ENCODE assay signal across 15 mouse cellular contexts in the genomic region with DNA sequence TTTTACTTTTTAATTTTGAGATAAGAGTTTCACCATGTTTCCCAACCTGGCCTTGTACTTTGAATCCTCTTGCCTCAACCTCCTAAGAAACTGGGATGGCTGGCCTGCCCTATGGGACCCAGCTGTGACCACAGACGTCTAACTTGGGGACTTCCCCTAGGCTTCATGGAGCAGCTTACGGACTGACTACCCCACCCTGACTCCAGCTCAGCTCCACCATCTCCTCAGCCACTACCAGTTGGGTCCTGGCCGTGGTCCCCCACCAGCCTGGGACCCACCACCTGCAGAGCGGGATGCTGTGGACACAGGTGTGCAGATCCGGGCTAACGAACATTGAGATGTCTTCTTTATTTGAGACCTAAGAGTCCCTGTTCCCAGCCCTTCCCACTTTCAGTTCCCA. TPM values are rescaled to one million over a fixed set of nuclear protein-coding genes. Genes with fewer than 3 reads are reported as not detected.
A peak's percentile ranks its signal among the peaks of the same experiment; 100 is the strongest.
DNase-seq lines count a peak whose midpoint lies in the region; ATAC-seq and TF ChIP-seq lines count a peak whose summit lies in the region.
"Had no signal": no experiment of that assay in that cellular context is flagged by ENCODE, and none has a peak within 500 bp of the region (broad histone marks: within the 10 kb centered on the region; RNA-seq: fewer than 3 reads in every experiment).

No protein-coding gene starts in this region.

- peak overlapping the region; percentile 47; the same call in 1 of the 2 replicates for H3K4me2 ChIP-seq in hindbrain, embryonic 12.5 days (replicated peaks)
- H3K4me2 ChIP-seq in hindbrain, embryonic 11.5 days (replicated peaks; ENCODE audit: low read depth, low read length), result no peak overlapping the region
- no peak overlapping the region for H3K4me2 ChIP-seq in CH12.LX (ENCODE audit: insufficient read depth, low read depth, poor library complexity, severe bottlenecking)
- peak overlapping the region; percentile 51; the same call in 1 of the 2 replicates for H3K4me2 ChIP-seq in limb, embryonic 12.5 days

- peaks cover 14% of the 10 kb centered on the region for H3K27me3 ChIP-seq in hindbrain, embryonic 12.5 days
- peaks cover 2% of the 10 kb centered on the region; the same call in 1 of the 2 replicates for H3K27me3 ChIP-seq in hindbrain, embryonic 11.5 days (ENCODE audit: control insufficient read depth, insufficient read depth, low read length)
- no peaks in the 10 kb centered on the region for H3K27me3 ChIP-seq in CH12.LX (replicated peaks)
- peaks cover 8% of the 10 kb centered on the region for H3K27me3 ChIP-seq in limb, embryonic 12.5 days
- H3K27me3 ChIP-seq: intestine, embryonic 15.5 days had no signal

- ATAC-seq in hindbrain, embryonic 12.5 days (ENCODE audit: low FRiP score), result no peak
- no peak for ATAC-seq in hindbrain, embryonic 11.5 days (ENCODE audit: low FRiP score)
- no peak for ATAC-seq in limb, embryonic 12.5 days (ENCODE audit: insufficient number of reproducible peaks, insufficient read depth, low FRiP score, low TSS enrichment, low read depth)
- ATAC-seq: intestine, embryonic 15.5 days had no signal

- no peak for DNase-seq in hindbrain, embryonic 11.5 days (ENCODE audit: low spot score)
- peak; percentile 48 for DNase-seq in CH12.LX (ENCODE audit: extremely low read depth)
- peak; percentile 67 for DNase-seq in cerebellum, adult 9-11 months
- no peak for DNase-seq in right cerebral cortex, postnatal 14 days
- DNase-seq in testis, postnatal 10 days (ENCODE audit: low spot score), result no peak
- DNase-seq in adrenal gland, postnatal 14 days, result no peak
- DNase-seq: right cerebral cortex, postnatal 4 days had no signal

- TF ChIP-seq CTCF in CH12.LX (conservative IDR thresholded peaks at IDR 0.05 in 1 of 2, IDR thresholded peaks at IDR 0.05 in 1 of 2; ENCODE audit: low read depth in 2 of 2, low read length in 2 of 2), result no peak

- H3K79me2 ChIP-seq in CH12.LX (replicated peaks; ENCODE audit: control insufficient read depth, extremely low read depth, insufficient read depth, poor library complexity, severe bottlenecking), result no peaks in the 10 kb centered on the region

- in situ Hi-C loops in CH12.LX (cut with MboI; ENCODE audit: low pct_ligation_motif_present, low pct_unique_long_range_greater_than_20kb, low sequenced_read_pairs), result loop anchor here (5.0 kb wide), 1 partner anchor 45 kb away; a partner anchor contains a TSS

- H3K9ac ChIP-seq in hindbrain, embryonic 12.5 days, result no peak overlapping the region
- no peak overlapping the region for H3K9ac ChIP-seq in hindbrain, embryonic 11.5 days (ENCODE audit: low read depth, low read length)
- H3K9ac ChIP-seq in CH12.LX (ENCODE audit: insufficient read depth, low read depth), result no peak overlapping the region
- H3K9ac ChIP-seq in limb, embryonic 12.5 days (replicated peaks), result no peak overlapping the region
- H3K9ac ChIP-seq: intestine, embryonic 15.5 days had no signal

- H3K27ac ChIP-seq in hindbrain, embryonic 12.5 days, result no peak overlapping the region
- H3K27ac ChIP-seq in hindbrain, embryonic 11.5 days (ENCODE audit: low read depth, low read length), result no peak overlapping the region
- no peak overlapping the region for H3K27ac ChIP-seq in CH12.LX (ENCODE audit: insufficient read depth, low read depth)
- no peak overlapping the region for H3K27ac ChIP-seq in limb, embryonic 12.5 days
- H3K27ac ChIP-seq: intestine, embryonic 15.5 days had no signal

- peak; percentile 26; the same call in 1 of the 2 replicates for TF ChIP-seq EP300 in CH12.LX (IDR thresholded peaks at IDR 0.05; ENCODE audit: low read length)

- peaks cover 23% of the 10 kb centered on the region for H3K4me1 ChIP-seq in hindbrain, embryonic 12.5 days
- H3K4me1 ChIP-seq in hindbrain, embryonic 11.5 days (replicated peaks; ENCODE audit: control insufficient read depth, insufficient read depth, low read length), result peaks cover 2% of the 10 kb centered on the region; the same call in 1 of the 2 replicates
- peaks cover 20 to 83% of the 10 kb centered on the region in 2 experiments for H3K4me1 ChIP-seq in CH12.LX (ENCODE audit: control insufficient read depth in 1 of 2, insufficient read depth in 2 of 2)
- H3K4me1 ChIP-seq in limb, embryonic 12.5 days (replicated peaks), result peaks cover 36% of the 10 kb centered on the region

- H3K36me3 ChIP-seq in hindbrain, embryonic 12.5 days, result no peaks in the 10 kb centered on the region
- H3K36me3 ChIP-seq in hindbrain, embryonic 11.5 days (ENCODE audit: control insufficient read depth, insufficient read depth, low read length), result no peaks in the 10 kb centered on the region
- peaks cover 0 to 14% of the 10 kb centered on the region in 2 experiments for H3K36me3 ChIP-seq in CH12.LX (replicated peaks in 1 of 2; ENCODE audit: control insufficient read depth in 1 of 2, insufficient read depth in 1 of 2, low read length in 1 of 2)
- H3K36me3 ChIP-seq in limb, embryonic 12.5 days, result peaks cover 14% of the 10 kb centered on the region; the same call in 1 of the 2 replicates

- TF ChIP-seq RAD21 in CH12.LX (IDR thresholded peaks at IDR 0.05; ENCODE audit: low read depth, low read length), result no peak

- H3K9me3 ChIP-seq in hindbrain, embryonic 12.5 days (replicated peaks), result no peaks in the 10 kb centered on the region
- H3K9me3 ChIP-seq in hindbrain, embryonic 11.5 days (ENCODE audit: control insufficient read depth, low read length), result no peaks in the 10 kb centered on the region
- peaks cover 10% of the 10 kb centered on the region for H3K9me3 ChIP-seq in CH12.LX (replicated peaks; ENCODE audit: low read length)
- no peaks in the 10 kb centered on the region for H3K9me3 ChIP-seq in limb, embryonic 12.5 days
- H3K9me3 ChIP-seq: heart, embryonic 10.5 days; intestine, embryonic 15.5 days had no signal

- TF ChIP-seq POLR2A in CH12.LX (IDR thresholded peaks at IDR 0.05; ENCODE audit: low read depth, low read length), result no peak

- WGBS in hindbrain, embryonic 12.5 days, result 89% methylated on average over 6 of the region's 6 CpGs
- 96% methylated on average over 6 of the region's 6 CpGs for WGBS in hindbrain, embryonic 11.5 days
- WGBS in limb, embryonic 12.5 days, result 93% methylated on average over 6 of the region's 6 CpGs

- H3K4me3 ChIP-seq in hindbrain, embryonic 12.5 days, result no peak overlapping the region
- no peak overlapping the region for H3K4me3 ChIP-seq in hindbrain, embryonic 11.5 days (ENCODE audit: low read depth, low read length)
- no peak overlapping the region for H3K4me3 ChIP-seq in CH12.LX (replicated peaks in 1 of 3; ENCODE audit: low read depth in 2 of 3, low read length in 2 of 3, poor library complexity in 1 of 3)
- H3K4me3 ChIP-seq in limb, embryonic 12.5 days (replicated peaks), result no peak overlapping the region

- dilution Hi-C loops in CH12.LX (cut with MboI; ENCODE audit: extremely low pct_ligation_motif_present, extremely low pct_unique_long_range_greater_than_20kb, low sequenced_read_pairs), result no loop called here

TF ChIP-seq in CH12.LX, 34 proteins besides CTCF, POLR2A, EP300 and RAD21 (continues in another document):
- TF ChIP-seq PAX5 (IDR thresholded peaks at IDR 0.05; ENCODE audit: low read length) (no peak), ETS1 (conservative IDR thresholded peaks at IDR 0.05; ENCODE audit: low read depth, low read length) (peak; percentile 27), UBTF (IDR thresholded peaks at IDR 0.05; ENCODE audit: low read depth, low read length) (no peak)

RNA-seq across cellular contexts. Expression of a gene that starts 2.1 kb away (rescaled TPM):
- polyA plus RNA-seq in hindbrain, embryonic 12.5 days (2016; fragmentation: Nextera tagmentation; extraction: Ambion mirVana), result 3.7 and 4.8 TPM in 2 replicates
- polyA plus RNA-seq in hindbrain, embryonic 11.5 days (2014; fragmentation: Nextera tagmentation; extraction: Ambion mirVana), result 1.7 and 2.1 TPM in 2 replicates
- total RNA-seq in CH12.LX (2012; rRNA removed) (0.04 and 0.17 TPM in 2 replicates), CH12.LX (2014; rRNA removed) (not detected in 2 replicates)
- 0.16 and 0.31 TPM in 2 replicates for polyA plus RNA-seq in CH12.LX (2012; ENCODE audit: insufficient read length, low read depth)
- 5.7 and 5.9 TPM in 2 replicates for polyA plus RNA-seq in limb, embryonic 12.5 days (2016; fragmentation: Nextera tagmentation; extraction: Ambion mirVana)
- total RNA-seq in adrenal gland, postnatal 14 days (2021), result 4.9 and 8.5 TPM in 2 replicates

RNA-seq across cellular contexts. Expression of a gene that starts 10.4 kb away (rescaled TPM):
- polyA plus RNA-seq in hindbrain, embryonic 12.5 days (2016; fragmentation: Nextera tagmentation; extraction: Ambion mirVana), result 15.6 and 16.2 TPM in 2 replicates
- polyA plus RNA-seq in hindbrain, embryonic 11.5 days (2014; fragmentation: Nextera tagmentation; extraction: Ambion mirVana), result 4.9 and 5.1 TPM in 2 replicates
- total RNA-seq in CH12.LX (2012; rRNA removed), result 2.4 and 2.9 TPM in 2 replicates
- 0.46 and 0.55 TPM in 2 replicates for total RNA-seq in CH12.LX (2014; rRNA removed)
- 0.76 and 0.77 TPM in 2 replicates for polyA plus RNA-seq in CH12.LX (2012; ENCODE audit: insufficient read length, low read depth)
- polyA plus RNA-seq in limb, embryonic 12.5 days (2016; fragmentation: Nextera tagmentation; extraction: Ambion mirVana), result 11.7 and 13.4 TPM in 2 replicates
- total RNA-seq in adrenal gland, postnatal 14 days (2021), result 33.0 and 35.4 TPM in 2 replicates

RNA-seq across cellular contexts. Expression of a gene that starts 16.1 kb away (rescaled TPM):
- polyA plus RNA-seq in hindbrain, embryonic 12.5 days (2016; fragmentation: Nextera tagmentation; extraction: Ambion mirVana), result 0.18 TPM in 1 of 2 replicates, not detected in the other
- polyA plus RNA-seq in hindbrain, embryonic 11.5 days (2014; fragmentation: Nextera tagmentation; extraction: Ambion mirVana), result 0.12 and 0.18 TPM in 2 replicates
- total RNA-seq in CH12.LX (2012; rRNA removed), result 0.08 and 0.21 TPM in 2 replicates
- 0.16 and 0.17 TPM in 2 replicates for total RNA-seq in CH12.LX (2014; rRNA removed)
- polyA plus RNA-seq in CH12.LX (2012; ENCODE audit: insufficient read length, low read depth), result 0.34 and 0.44 TPM in 2 replicates
- polyA plus RNA-seq in limb, embryonic 12.5 days (2016; fragmentation: Nextera tagmentation; extraction: Ambion mirVana), result 0.13 and 0.17 TPM in 2 replicates
- 0.56 and 0.82 TPM in 2 replicates for total RNA-seq in adrenal gland, postnatal 14 days (2021)
- total RNA-seq: neutrophil, adult 5-6 weeks had no signal
- polyA plus RNA-seq: intestine, embryonic 15.5 days had no signal

RNA-seq across cellular contexts. Expression of a gene that starts 20.6 kb away (rescaled TPM):
- polyA plus RNA-seq in hindbrain, embryonic 12.5 days (2016; fragmentation: Nextera tagmentation; extraction: Ambion mirVana), result 0.14 TPM in 1 of 2 replicates, not detected in the other
- polyA plus RNA-seq in hindbrain, embryonic 11.5 days (2014; fragmentation: Nextera tagmentation; extraction: Ambion mirVana), result not detected in 2 replicates
- 1.3 and 6.4 TPM in 2 replicates for total RNA-seq in CH12.LX (2012; rRNA removed)
- total RNA-seq in CH12.LX (2014; rRNA removed), result 1.8 and 2.5 TPM in 2 replicates
- polyA plus RNA-seq in CH12.LX (2012; ENCODE audit: insufficient read length, low read depth), result 2.4 and 2.5 TPM in 2 replicates
- not detected in 2 replicates for polyA plus RNA-seq in limb, embryonic 12.5 days (2016; fragmentation: Nextera tagmentation; extraction: Ambion mirVana)
- 0.11 TPM in 1 of 2 replicates, not detected in the other for total RNA-seq in adrenal gland, postnatal 14 days (2021)
- total RNA-seq: liver, adult 2 months; megakaryocyte progenitor cell, adult 5-6 weeks; neutrophil, adult 5-6 weeks had no signal
- polyA plus RNA-seq: heart, embryonic 10.5 days had no signal

RNA-seq across cellular contexts. Expression of a gene that starts 22.4 kb away (rescaled TPM):
- 0.45 TPM in 1 of 2 replicates, not detected in the other for polyA plus RNA-seq in hindbrain, embryonic 12.5 days (2016; fragmentation: Nextera tagmentation; extraction: Ambion mirVana)
- not detected in 2 replicates for polyA plus RNA-seq in hindbrain, embryonic 11.5 days (2014; fragmentation: Nextera tagmentation; extraction: Ambion mirVana)
- 0.38 and 0.51 TPM in 2 replicates for total RNA-seq in CH12.LX (2012; rRNA removed)
- total RNA-seq in CH12.LX (2014; rRNA removed), result 0.72 and 0.86 TPM in 2 replicates
- polyA plus RNA-seq in CH12.LX (2012; ENCODE audit: insufficient read length, low read depth), result 0.41 and 0.44 TPM in 2 replicates
- not detected in 2 replicates for polyA plus RNA-seq in limb, embryonic 12.5 days (2016; fragmentation: Nextera tagmentation; extraction: Ambion mirVana)
- total RNA-seq in adrenal gland, postnatal 14 days (2021), result 0.37 TPM in 1 of 2 replicates, not detected in the other
- total RNA-seq: megakaryocyte progenitor cell, adult 5-6 weeks; neutrophil, adult 5-6 weeks had no signal
- polyA plus RNA-seq: brain, embryonic 14.5 days; heart, embryonic 10.5 days had no signal

Comparison
In these comparisons a context has a peak if more than half of its experiments do, and no peak if none do; other contexts are left out.
1. H3K4me2 ChIP-seq: peak in hindbrain, embryonic 12.5 days (single experiment) and limb, embryonic 12.5 days (single experiment); none in hindbrain, embryonic 11.5 days (single experiment) and CH12.LX (single experiment).
2. DNase-seq: peak in CH12.LX (single experiment) and cerebellum, adult 9-11 months (single experiment); none in hindbrain, embryonic 11.5 days (single experiment), right cerebral cortex, postnatal 14 days (single experiment), testis, postnatal 10 days (single experiment) and adrenal gland, postnatal 14 days (single experiment).